Mouse (Mus musculus) limb, embryonic 12.5 days (tissue): ENCODE measurements at regions not wholly inside any gene's neighbourhood (a gene's known extent, or its start where the extent isn't known, plus 50 kb on each side); places are given as distances from the start of the nearest gene placed in this dataset.
A peak's percentile ranks its signal among the peaks of the same experiment; 100 is the strongest.

ENCODE experiments used
- ATAC-seq: fragments of 200-750 bp; cut with Nextera tagmentation; 2 replicates; pipeline ENCODE4 v1.8.0; 2017; ENCODE audit warnings: low read depth, moderate TSS enrichment; ENCODE audit not compliant: insufficient number of reproducible peaks, insufficient read depth, low FRiP score, low TSS enrichment
- H3K27ac ChIP-seq: fragments of 300-500 bp; sonication (generic); 2 replicates; pipeline ENCODE4 v1.5.1; 2016; ENCODE audit warnings: mild to moderate bottlenecking, moderate library complexity
- H3K27me3 ChIP-seq: fragments of 300-500 bp; sonication (generic); 2 replicates; pipeline ENCODE4 v1.6.1; 2016; ENCODE audit warnings: mild to moderate bottlenecking, moderate library complexity
- H3K36me3 ChIP-seq: fragments of 300-500 bp; sonication (generic); 2 replicates; pipeline ENCODE4 v1.6.1; 2016; ENCODE audit warnings: mild to moderate bottlenecking, moderate library complexity
- H3K4me1 ChIP-seq: fragments of 300-500 bp; sonication (generic); replicated peaks from 2 replicates; pipeline ENCODE4 v1.6.1; 2016
- H3K4me2 ChIP-seq: fragments of 300-500 bp; sonication (generic); 2 replicates; pipeline ENCODE4 v1.6.1; 2016; ENCODE audit warnings: mild to moderate bottlenecking, moderate library complexity
- H3K4me3 ChIP-seq: fragments of 300-500 bp; sonication (generic); replicated peaks from 2 replicates; pipeline ENCODE4 v1.5.1; 2016; ENCODE audit warnings: mild to moderate bottlenecking
- H3K9ac ChIP-seq: fragments of 300-500 bp; sonication (generic); replicated peaks from 2 replicates; pipeline ENCODE4 v1.6.1; 2016; ENCODE audit warnings: mild to moderate bottlenecking, moderate library complexity
- H3K9me3 ChIP-seq: fragments of 300-500 bp; sonication (generic); 2 replicates; pipeline ENCODE4 v1.6.1; 2016; ENCODE audit warnings: mild to moderate bottlenecking, moderate library complexity
- WGBS: fragments of 180-500 bp; shearing (Covaris S2); methylation state at CpG from one replicate; pipeline ENCODE4 v1.1.7; 2016; 5-methylcytosine and 5-hydroxymethylcytosine counted together

DNA sequence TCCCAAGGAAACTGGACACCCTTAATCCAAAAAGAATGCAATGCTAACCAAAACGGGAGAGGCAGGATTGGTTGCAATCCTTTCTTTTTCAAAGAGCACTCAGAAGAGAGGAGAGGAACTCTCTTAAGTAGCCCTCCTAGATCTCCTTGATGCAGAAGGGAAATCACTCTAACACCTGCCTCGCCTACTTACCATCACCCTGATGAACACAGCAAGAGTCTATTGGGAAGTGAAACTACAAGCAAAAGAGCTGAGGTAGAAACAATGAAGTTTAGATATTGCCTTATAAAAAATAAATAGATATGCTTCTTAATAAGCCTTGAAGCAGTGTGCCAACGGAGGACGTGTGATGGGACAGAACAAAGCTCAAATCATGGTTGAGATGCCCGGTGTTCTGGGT lies 177.4 kb downstream of the Gsdmc2 start:
- Histone ChIP-seq H3K27ac (no peak overlapping the region), H3K27me3 (no peaks in the 10 kb centered on the region), H3K4me2 (no peak overlapping the region), H3K9me3 (no peaks in the 10 kb centered on the region), H3K4me3 (no peak overlapping the region), H3K9ac (no peak overlapping the region), H3K4me1 (no peaks in the 10 kb centered on the region), H3K36me3 (no peaks in the 10 kb centered on the region)
- 82% methylated on average over 5 of the region's 5 CpGs for WGBS
- no peak for ATAC-seq

DNA sequence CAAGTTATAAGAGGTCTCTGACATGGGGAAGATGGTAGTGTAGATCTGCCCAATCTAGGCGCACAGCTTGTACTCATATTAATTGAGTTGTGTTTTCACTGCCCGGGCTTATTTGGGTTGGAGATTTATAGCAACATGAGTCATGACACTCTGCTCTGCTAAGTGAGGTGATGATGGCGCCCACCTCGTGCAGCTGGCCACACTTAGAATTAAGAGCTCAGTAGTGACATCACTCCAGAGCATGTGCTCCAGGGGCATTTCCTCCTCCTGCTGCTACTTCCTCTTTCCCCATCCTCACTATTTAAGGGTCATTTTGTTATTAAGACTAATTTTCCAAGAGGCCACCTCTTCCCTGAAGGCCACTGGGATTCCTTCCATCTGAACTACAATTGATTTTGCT lies 179.5 kb downstream of the Gsdmc2 start:
- Histone ChIP-seq H3K27ac (no peak overlapping the region), H3K27me3 (no peaks in the 10 kb centered on the region), H3K4me3 (no peak overlapping the region), H3K9ac (no peak overlapping the region), H3K4me1 (no peaks in the 10 kb centered on the region), H3K9me3 (no peaks in the 10 kb centered on the region), H3K36me3 (no peaks in the 10 kb centered on the region), H3K4me2 (no peak overlapping the region)
- WGBS, result 76% methylated on average over 4 of the region's 4 CpGs
- no peak for ATAC-seq

DNA sequence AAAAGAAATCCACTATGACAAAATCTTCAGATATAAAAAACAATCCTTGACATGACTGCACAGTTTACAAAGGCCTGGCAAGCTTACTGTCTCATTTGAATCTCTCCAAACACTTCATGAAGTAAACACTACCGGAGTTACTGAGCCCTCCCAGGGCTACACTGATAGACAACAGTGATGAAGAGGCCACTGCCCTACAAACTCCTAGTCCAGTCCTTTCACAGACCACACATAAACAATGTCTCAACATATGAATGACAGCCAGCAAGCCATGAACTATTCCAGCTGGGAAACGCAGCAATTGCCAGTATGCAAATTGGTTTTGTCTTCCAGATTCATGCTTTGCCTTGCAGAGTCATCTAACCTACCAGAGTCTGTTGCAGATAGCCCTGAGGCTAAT lies 180.1 kb downstream of the Gsdmc2 start:
- Histone ChIP-seq H3K4me3 (no peak overlapping the region), H3K9ac (no peak overlapping the region), H3K4me2 (no peak overlapping the region), H3K36me3 (no peaks in the 10 kb centered on the region), H3K9me3 (no peaks in the 10 kb centered on the region), H3K27ac (no peak overlapping the region), H3K27me3 (no peaks in the 10 kb centered on the region), H3K4me1 (no peaks in the 10 kb centered on the region)
- WGBS, result 88% methylated on average over 2 of the region's 2 CpGs
- no peak for ATAC-seq

DNA sequence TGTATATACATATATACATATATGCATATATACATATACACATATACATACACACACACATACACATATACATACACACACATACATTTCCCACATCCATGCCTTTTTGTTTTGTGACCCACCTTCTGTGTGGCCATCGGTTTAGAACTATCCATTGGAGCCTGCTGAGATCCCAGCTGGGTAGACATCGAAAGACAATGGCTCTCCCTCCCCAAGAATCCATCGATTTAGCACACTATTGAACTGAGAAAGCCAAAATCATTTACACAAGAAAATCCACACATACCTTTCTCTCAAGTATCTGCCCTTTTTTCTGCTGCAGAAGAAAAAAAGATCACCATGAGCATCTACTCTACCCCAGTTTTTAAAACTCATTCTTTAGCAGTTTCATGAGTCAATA lies 182.8 kb downstream of the Gsdmc2 start:
- Histone ChIP-seq H3K27me3 (no peaks in the 10 kb centered on the region), H3K4me2 (no peak overlapping the region), H3K36me3 (no peaks in the 10 kb centered on the region), H3K9ac (no peak overlapping the region), H3K4me3 (no peak overlapping the region), H3K27ac (no peak overlapping the region), H3K4me1 (no peaks in the 10 kb centered on the region), H3K9me3 (no peaks in the 10 kb centered on the region)
- 85% methylated on average over 3 of the region's 3 CpGs for WGBS
- ATAC-seq, result no peak

DNA sequence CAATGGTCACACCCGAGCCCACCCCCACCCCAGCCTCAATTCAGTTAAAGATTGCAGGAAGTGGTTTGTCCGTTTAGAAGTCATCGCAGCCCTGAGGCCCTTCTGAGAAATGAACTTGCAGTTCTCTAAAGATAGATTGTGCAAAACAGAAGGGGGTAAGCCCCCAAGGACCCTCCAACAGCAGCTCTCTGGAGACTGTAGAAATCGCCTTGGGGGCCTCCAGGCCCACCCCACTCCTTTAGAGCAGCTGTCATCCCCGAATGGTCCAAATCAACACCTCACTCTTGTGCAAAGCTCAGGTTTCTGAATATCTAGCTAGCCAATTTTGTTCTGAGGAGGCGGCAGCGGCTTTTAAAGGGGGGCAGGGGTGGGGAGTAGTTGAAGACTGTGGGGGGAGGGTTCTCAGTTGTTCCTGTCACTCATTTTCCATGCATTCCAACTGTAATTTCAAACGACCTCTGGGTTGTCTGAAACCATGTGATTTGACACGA lies 186.9 kb downstream of the Gsdmc2 start:
- Histone ChIP-seq H3K9me3 (no peaks in the 10 kb centered on the region), H3K36me3 (no peaks in the 10 kb centered on the region), H3K4me3 (no peak overlapping the region), H3K4me1 (no peaks in the 10 kb centered on the region), H3K4me2 (no peak overlapping the region), H3K9ac (no peak overlapping the region), H3K27me3 (no peaks in the 10 kb centered on the region; the same call in 1 of the 2 replicates), H3K27ac (no peak overlapping the region)
- 0 out of 2 replicates have a peak, but pooled peaks have one; percentile 31 for ATAC-seq
- WGBS, result 73% methylated on average over 9 of the region's 9 CpGs

DNA sequence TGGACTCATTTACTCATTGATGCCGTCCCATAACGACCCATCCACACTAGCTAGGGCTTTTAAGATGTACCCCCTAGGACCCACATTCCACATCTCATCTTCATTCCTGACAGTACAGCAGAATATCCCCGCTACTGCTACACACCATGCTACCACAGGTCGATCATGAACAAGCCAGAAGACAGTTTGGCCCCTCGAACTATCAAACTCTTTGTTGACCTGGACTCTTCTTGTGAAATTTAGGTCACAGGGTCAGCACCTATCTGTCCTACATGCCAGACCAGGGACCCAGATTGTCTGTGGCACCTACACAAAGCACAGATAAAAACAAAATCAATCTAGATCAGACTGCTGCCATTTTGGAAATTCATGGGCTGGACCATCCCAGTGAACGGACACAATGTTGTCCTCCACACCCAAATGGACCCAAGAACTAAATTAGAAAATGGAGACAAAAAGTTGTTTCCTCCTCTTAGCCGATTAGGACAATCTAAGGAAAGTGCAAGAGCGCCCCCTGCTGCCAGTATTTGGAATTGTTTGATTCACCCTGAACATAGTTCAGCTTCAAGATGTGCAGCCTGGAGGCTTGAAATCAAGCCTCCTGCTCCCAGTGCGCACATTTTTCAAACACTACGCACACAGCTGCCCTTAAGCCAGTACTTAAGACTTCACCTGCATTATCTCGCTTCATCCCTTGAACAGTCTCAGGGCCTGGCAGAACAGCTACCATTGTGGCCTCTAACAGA lies 192.6 kb downstream of the Gsdmc2 start:
- ATAC-seq, result peak; percentile 59; the same call in 1 of the 2 replicates

DNA sequence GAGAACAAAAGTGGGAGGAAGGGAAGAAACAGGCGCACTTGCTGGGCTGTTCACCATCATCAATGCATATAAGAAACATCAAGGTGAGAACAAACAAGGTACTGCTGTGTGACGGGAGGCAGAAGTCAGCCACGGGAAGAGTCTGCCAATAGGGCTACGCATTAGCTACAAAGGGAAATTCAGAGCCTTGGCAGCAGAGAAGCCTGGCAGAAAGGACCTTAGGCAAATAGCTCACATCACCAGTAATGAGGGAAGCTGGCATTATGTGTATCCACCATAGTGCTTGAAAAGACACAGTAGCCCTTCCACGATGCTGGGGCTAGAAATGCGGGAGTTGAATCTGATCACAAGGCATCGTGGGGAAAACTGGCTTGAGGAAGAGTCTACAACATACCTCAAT lies 193.9 kb downstream of the Gsdmc2 start:
- ATAC-seq, result no peak
- Histone ChIP-seq H3K9ac (no peak overlapping the region), H3K4me2 (no peak overlapping the region), H3K4me1 (peaks cover 7% of the 10 kb centered on the region), H3K27me3 (no peaks in the 10 kb centered on the region; the same call in 1 of the 2 replicates), H3K4me3 (no peak overlapping the region), H3K27ac (no peak overlapping the region), H3K9me3 (no peaks in the 10 kb centered on the region), H3K36me3 (no peaks in the 10 kb centered on the region)
- WGBS, result 88% methylated on average over 7 of the region's 7 CpGs

More for the DNA sequence above, 192.6 kb downstream of the Gsdmc2 start:
- Histone ChIP-seq H3K36me3 (no peaks in the 10 kb centered on the region), H3K9me3 (no peaks in the 10 kb centered on the region), H3K4me1 (peaks cover 7% of the 10 kb centered on the region), H3K9ac (no peak overlapping the region), H3K4me3 (no peak overlapping the region), H3K27me3 (no peaks in the 10 kb centered on the region; the same call in 1 of the 2 replicates), H3K4me2 (no peak overlapping the region), H3K27ac (no peak overlapping the region)
- 38% methylated on average over 11 of the region's 11 CpGs for WGBS

DNA sequence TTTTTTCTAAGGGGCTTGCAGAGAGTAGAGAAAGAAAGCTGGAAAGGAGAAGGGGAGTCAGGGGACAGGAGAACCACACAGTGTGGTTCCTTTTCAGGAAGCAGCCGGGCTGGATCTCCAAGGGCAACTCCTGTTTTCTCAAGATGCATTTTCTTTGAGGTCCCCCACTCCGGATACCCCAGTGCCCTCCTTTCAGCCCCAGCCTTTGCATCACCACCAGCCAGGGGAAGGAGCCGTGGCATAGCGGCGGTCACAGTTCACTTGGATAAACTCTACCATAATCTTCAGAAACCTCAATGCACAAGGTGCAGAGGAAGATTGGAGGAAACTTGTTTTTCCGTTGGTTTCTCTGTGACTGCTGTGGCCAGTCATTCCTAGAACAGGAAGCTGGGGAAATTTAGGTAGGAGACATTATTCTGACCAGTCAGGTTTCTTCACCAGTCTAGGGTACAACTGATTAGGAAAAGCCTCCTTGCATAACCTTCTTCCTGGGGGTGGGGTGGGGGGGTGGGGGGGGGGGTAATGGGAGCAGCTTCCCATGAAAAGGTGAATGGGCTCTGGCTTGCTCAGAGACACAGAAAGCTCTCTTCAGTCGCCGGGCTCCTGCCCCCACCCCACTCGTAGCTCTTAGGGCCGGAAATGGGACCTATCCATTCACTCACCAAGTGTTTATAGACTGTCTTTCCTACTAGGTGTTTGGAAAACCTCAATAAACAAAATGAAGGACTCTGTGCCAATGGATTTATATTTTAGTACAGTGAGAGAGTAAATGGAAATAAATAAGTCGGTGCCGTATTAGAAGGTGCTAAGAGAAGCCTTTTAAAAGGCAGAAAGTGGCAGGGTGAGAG lies 196.6 kb downstream of the Gsdmc2 start:
- no peak overlapping the region for H3K9ac ChIP-seq
- H3K4me2 ChIP-seq, result no peak overlapping the region
- H3K4me1 ChIP-seq, result peaks cover 7% of the 10 kb centered on the region
- H3K4me3 ChIP-seq, result no peak overlapping the region
- H3K36me3 ChIP-seq, result no peaks in the 10 kb centered on the region
- H3K27ac ChIP-seq, result no peak overlapping the region
- 76% methylated on average over 12 of the region's 12 CpGs for WGBS
- H3K27me3 ChIP-seq, result no peaks in the 10 kb centered on the region
- no peak for ATAC-seq
- no peaks in the 10 kb centered on the region for H3K9me3 ChIP-seq

DNA sequence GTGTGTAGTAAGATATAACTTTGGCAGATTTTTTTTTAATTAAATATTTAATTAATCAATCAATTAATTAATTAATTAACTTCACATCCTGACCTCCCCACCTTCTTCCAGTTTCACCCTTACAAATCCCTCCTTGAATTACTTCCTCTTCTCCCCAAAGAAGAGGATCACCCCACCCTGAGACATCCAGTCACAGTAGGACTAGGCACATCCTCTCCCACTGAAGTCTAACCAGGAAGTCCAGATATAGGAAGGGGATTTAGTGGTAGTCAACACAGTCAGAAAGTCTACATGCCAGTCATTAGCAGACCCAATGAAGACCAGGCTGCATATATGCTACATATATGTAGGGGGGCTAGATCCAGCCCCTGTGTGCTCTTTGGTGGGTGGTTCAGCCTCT lies 220.2 kb downstream of the Gsdmc2 start:
- H3K27ac ChIP-seq, result no peak overlapping the region
- H3K9me3 ChIP-seq, result no peaks in the 10 kb centered on the region
- H3K4me3 ChIP-seq, result no peak overlapping the region
- no peak for ATAC-seq
- H3K4me1 ChIP-seq, result peaks cover 6% of the 10 kb centered on the region
- H3K27me3 ChIP-seq, result no peaks in the 10 kb centered on the region
- no peaks in the 10 kb centered on the region for H3K36me3 ChIP-seq
- no peak overlapping the region for H3K4me2 ChIP-seq
- no peak overlapping the region for H3K9ac ChIP-seq

DNA sequence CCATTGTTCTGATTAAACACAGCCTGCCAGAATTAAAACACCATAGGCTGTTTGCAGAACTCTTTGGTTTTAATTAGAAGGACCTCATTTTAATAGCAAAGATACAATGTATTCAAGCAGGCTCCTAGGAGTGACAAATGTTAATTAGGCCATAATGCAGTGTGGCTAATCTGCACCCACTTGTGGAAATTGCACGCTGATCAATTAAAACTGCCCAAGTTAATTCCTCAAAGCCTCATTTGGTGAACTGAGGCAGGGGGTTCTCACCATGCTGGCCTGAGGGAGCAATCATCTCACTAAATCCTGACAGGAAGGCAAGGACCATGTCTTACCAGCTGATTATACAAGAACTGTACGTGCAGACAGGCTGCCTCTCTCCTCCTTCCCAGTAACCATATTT lies 220.7 kb downstream of the Gsdmc2 start:
- H3K4me1 ChIP-seq, result peaks cover 6% of the 10 kb centered on the region
- H3K9ac ChIP-seq, result no peak overlapping the region
- H3K36me3 ChIP-seq, result no peaks in the 10 kb centered on the region
- no peak overlapping the region for H3K27ac ChIP-seq
- ATAC-seq, result no peak
- no peaks in the 10 kb centered on the region for H3K27me3 ChIP-seq
- no peaks in the 10 kb centered on the region for H3K9me3 ChIP-seq
- no peak overlapping the region for H3K4me3 ChIP-seq
- H3K4me2 ChIP-seq, result no peak overlapping the region
- WGBS, result 24% methylated on average over 2 of the region's 2 CpGs

DNA sequence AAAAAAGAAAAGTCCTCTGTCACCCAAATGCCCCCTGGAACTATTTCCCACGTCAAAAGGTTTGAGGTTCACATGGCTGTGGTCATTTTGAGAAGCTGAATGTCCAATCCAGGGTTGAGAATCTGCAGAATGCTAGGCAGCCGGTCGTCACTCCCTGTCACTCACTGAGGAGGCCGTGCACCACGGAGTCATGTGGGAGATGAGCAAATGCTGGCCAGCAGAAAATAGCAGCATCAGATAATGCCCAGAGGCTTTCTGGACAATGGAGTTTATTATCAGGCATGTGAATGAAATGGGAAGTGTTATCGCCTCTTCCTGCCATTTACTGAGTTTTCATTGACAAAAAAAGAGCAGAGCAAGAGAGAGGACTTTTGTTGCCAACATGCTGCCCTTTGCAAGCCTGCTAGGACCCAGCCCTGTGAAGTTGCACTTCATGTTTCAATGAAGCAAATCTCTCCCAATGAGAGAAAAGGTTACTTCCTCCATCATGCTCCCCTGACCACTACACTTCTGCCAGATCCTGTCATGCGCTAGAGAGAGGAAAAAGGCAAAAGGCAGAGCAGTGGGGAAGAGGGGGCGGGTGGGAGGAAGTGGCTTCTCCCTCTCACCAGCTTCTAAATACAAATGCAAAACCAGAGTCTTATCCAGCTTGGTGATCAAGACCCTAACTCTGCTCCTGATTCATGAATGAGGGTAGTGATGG lies 228.3 kb downstream of the Gsdmc2 start:
- ATAC-seq, result no peak
- WGBS, result 78% methylated on average over 8 of the region's 8 CpGs
- Histone ChIP-seq H3K27me3 (no peaks in the 10 kb centered on the region), H3K9ac (no peak overlapping the region), H3K36me3 (no peaks in the 10 kb centered on the region), H3K4me1 (no peaks in the 10 kb centered on the region), H3K27ac (no peak overlapping the region), H3K4me2 (no peak overlapping the region), H3K9me3 (no peaks in the 10 kb centered on the region), H3K4me3 (no peak overlapping the region)
